Mouse (Mus musculus): Measurements from ENCODE around the gene Igsf9b.

The Igsf9b gene

GRCm38 (mm10) chr9:27336962-27337636 lies 38.1 kb downstream of the Igsf9b start:
- DNase-seq: no peak

DNA sequence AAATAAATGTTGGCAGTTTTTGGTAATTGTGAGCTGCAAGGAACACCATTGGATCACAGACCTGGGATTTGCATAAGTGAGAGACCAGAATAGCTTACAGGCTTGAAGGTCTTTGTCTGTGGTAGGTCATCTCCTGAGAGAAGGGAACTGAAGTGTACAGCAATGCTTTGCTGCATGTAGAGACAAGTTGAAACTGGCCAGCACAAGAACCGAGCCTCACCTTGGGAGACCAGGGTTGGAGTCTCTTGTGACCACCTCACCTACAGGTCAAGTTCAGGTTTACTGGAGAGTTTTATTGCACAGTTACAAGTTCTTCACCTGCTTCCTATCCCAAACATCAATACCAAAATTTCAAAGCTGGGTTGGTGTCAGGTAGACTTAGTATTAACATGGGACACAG lies 40.2 kb downstream of the Igsf9b start:
- DNase-seq: no peak

DNA sequence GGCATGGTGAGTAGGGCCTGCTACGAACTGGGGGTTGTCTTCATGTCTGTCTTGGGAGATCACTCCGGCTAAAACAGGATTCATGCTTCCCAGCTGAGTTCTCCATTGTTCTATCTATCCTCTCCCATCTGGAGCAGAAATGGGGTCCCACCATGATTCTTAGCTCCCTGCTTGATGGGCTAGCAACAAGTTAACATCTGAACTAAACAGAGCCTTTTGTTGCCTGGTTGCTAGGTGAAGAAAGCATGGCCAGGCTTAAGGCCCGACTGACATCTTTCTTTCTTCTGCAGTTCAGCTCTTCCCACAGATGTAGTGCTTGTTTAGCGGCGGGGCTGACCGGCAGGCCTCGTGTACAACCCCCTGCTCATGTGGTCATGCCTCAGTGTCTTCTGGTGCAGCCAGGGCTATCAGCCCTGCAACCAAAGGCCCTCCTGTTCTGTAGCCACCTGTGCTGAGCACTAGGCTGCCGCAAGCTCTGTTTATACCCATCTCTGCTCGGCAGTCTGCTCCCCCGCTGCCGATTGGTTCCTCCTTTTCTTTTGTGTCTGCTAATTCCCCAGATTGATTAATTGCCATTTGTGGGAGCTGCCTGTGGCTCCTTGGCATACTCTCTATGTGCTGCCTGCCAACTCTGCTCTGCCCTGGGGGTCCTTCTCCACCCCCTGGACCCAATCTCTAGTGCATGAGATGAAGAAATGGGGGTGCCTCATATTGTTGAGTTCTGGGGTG lies 47.7 kb downstream of the Igsf9b start:
- DNase-seq: no peak

DNA sequence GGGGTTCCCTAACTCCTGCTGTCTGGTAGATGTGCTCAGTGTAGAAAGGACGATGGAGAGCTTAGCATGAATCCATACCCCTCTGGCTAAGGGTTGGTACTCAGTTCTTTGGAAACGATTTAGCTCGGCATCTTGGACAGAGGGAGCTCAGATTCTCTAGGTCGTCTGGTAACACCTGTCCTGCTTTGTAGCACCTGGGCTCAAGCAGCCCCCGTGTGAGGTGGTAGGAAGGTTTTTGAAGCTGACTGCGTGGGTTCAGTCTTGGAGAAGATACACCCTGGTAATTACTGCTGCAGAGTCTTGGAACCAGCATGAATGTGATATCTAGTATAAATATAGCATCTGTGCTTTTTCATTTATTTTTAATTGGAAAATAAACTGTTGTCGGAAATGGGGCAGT lies 54.1 kb downstream of the Igsf9b start:
- DNase-seq: no peak

DNA sequence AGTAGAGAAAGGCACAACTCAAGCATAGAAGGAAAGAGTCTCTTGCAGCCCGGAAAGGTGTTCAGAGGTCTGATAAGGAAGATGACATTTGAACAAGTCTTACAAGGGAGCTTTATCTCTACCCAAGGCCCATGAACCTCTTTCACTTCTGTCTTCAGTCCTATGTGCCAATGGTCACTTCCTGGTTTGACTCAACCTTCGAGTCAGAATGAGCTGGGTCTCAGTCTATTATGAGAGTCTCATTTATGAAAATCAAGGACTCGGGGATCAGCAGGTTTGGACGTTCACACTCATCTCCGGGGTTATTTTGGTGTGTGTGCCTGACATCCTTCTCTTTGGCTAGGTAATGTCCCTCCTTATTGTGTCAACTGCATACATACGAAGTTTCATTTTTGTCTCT lies 58.9 kb downstream of the Igsf9b start:
- DNase-seq: no peak

GRCm38 (mm10) chr9:27367231-27367630 lies 68.2 kb downstream of the Igsf9b start:
- no peak for DNase-seq

DNA sequence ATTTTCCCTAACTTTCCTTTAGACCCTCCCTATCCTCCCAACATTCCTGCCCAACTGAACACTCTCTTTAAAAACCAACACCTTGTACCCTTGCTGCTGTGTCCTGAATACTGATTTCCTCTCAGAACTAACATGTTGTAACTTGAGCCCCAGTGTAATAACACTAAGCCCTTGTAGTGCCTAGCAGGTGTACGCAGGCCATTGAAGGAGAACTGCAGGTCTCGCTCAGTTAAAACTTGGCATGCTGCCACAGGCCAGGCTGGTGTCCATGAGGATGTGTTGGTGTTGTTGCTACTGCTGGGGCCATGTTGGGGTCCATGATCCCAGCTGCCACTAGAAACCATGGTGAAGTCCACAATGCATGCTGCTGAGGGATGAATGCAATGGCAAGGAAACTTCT lies 70.1 kb downstream of the Igsf9b start:
- no peak for DNase-seq

DNA sequence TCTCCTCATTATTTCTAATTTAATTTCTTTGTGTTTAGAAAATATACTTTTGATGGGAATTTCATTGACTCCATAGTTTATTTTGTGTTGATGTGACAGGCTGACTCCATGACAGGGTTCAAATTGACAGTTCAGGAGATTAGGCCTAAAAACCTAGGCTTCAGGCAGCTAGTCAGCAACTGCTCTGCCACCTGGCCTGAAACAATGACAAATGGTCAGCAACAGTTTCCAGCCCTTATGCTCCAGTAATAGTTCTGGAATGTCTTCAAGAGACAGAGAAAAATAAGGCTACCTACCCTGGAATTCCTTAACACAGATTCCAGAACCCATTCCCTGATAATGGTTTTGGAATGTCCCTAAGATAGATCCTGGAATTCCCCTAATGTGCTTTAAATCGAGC lies 76.7 kb downstream of the Igsf9b start:
- DNase-seq: no peak

GRCm38 (mm10) chr9:27386951-27387350 lies 87.9 kb downstream of the Igsf9b start:
- DNase-seq: no peak

DNA sequence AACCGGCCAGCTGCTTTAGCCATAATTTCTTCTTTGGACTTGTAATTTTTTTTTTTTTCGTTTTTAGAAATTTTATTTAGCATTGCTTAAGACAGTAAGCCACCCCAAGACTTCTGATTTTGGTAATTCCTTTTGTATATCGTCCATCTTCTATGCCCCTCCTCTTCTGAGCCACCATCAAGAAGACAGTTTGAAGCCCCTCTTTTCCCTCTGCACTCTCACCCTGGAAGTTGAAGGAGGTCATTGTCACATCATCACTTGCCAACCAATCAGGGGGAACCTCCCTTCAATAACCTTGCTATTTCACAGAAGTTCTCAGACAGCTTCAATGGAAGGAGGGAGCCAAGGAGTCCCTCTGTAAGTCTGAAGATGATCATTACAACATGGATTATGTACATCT lies 97.5 kb downstream of the Igsf9b start, which contains the start of gene Spata19:
Spata19 (plus strand) TSS at position 301 of the 400 bp plus-strand sequence.
- DNase-seq: no peak

DNA sequence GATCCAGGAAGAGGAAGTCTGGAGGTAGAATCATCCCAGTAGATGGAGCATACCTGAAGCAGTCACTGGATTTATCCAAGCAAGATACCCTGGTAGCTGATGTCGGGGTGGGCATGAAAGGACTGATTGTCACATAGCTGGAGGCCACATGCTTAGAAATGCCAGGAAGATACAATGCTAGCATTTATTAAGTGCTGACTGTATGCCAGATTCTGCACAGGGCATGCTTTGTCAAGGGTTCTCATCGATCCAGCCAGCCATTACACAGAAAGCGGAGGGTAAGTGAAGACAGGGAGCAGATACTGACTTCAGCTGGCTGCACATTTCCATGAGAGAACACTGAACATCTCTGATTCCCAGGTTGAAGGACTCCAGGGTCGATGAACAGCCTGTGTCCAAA lies 102.2 kb downstream of the Igsf9b start:
- no peak for DNase-seq
